In the genomic region with DNA sequence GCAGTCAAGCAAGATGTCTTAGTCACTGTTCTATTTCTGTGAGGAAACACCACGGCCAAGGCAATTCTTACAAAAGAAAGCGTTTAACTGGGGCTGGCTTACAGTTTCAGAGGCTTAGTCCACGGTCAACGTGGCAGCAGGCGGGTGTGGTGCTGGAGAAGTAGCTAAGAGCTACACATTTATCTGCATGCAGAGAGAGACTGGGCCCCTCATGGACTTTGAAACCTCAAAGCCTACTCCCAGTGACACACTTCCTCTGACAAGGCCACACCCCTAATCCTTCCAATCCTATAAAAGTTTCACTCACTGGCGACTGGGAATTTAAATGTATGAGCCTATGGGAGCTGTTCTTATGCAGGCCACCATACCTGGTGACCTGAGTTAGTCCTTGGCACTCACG, we compare ENCODE assay signal across 20 mouse cellular contexts. TPM values are rescaled to one million over a fixed set of nuclear protein-coding genes. Genes with fewer than 3 reads are reported as not detected.
DNase-seq lines count a peak whose midpoint lies in the region; ATAC-seq lines count a peak whose summit lies in the region.
"Had no signal": no experiment of that assay in that cellular context is flagged by ENCODE, and none has a peak within 500 bp of the region (broad histone marks: within the 10 kb centered on the region; RNA-seq: fewer than 3 reads in every experiment).

No protein-coding gene starts in this region.

- no peak overlapping the region for H3K27ac ChIP-seq in liver, embryonic 11.5 days (ENCODE audit: low read depth, low read length)
- H3K27ac ChIP-seq in liver, embryonic 13.5 days: no peak overlapping the region
- H3K27ac ChIP-seq in stomach, embryonic 15.5 days: 0 out of 2 replicates have a peak overlapping the region, but pooled peaks have one; percentile 26
- H3K27ac ChIP-seq: embryonic facial prominence, embryonic 13.5 days; forebrain, embryonic 15.5 days; heart, adult 2 months; heart, embryonic 15.5 days; hindbrain, embryonic 13.5 days had no signal

- WGBS in liver, embryonic 11.5 days: 71% methylated on average over 7 of the region's 7 CpGs
- 52% methylated on average over 7 of the region's 7 CpGs for WGBS in liver, embryonic 13.5 days (ENCODE audit: insufficient replicate concordance)
- 78% methylated on average over 7 of the region's 7 CpGs for WGBS in stomach, embryonic 15.5 days

- H3K36me3 ChIP-seq in liver, embryonic 11.5 days (ENCODE audit: control insufficient read depth, insufficient read depth, low read length): no peaks in the 10 kb centered on the region; the same call in 1 of the 2 replicates
- peaks cover 62% of the 10 kb centered on the region for H3K36me3 ChIP-seq in liver, embryonic 13.5 days
- no peaks in the 10 kb centered on the region for H3K36me3 ChIP-seq in stomach, embryonic 15.5 days
- H3K36me3 ChIP-seq: forebrain, embryonic 15.5 days; heart, embryonic 15.5 days had no signal

- no peak overlapping the region for H3K4me2 ChIP-seq in liver, embryonic 11.5 days
- H3K4me2 ChIP-seq in liver, embryonic 13.5 days: no peak overlapping the region
- H3K4me2 ChIP-seq in stomach, embryonic 15.5 days: no peak overlapping the region
- H3K4me2 ChIP-seq: embryonic facial prominence, embryonic 13.5 days; forebrain, embryonic 15.5 days; heart, embryonic 11.5 days; heart, embryonic 15.5 days; hindbrain, embryonic 13.5 days had no signal

- intact Hi-C loops in gastrocnemius, postnatal 14 days (cut with DNase I; ENCODE audit: low total_unique reads): no loop called here

- ATAC-seq in liver, embryonic 11.5 days (replicated peaks; ENCODE audit: low FRiP score): 0 out of 2 replicates have a peak, but pooled peaks have one; percentile 46
- ATAC-seq in liver, embryonic 13.5 days (ENCODE audit: low read depth): peak; percentile 56; the same call in 1 of the 2 replicates
- no peak for ATAC-seq in stomach, embryonic 15.5 days (ENCODE audit: insufficient read depth, low FRiP score, low read depth)
- ATAC-seq in erythroblast, adult 5-6 weeks (replicated peaks; ENCODE audit: low FRiP score, poor library complexity, severe bottlenecking): no peak
- ATAC-seq: activated CD4-positive, CD25-positive, alpha-beta regulatory T cell, adult 4 months; forebrain, embryonic 15.5 days; Patski had no signal

- peaks cover 11% of the 10 kb centered on the region for H3K4me1 ChIP-seq in liver, embryonic 11.5 days (replicated peaks; ENCODE audit: control insufficient read depth, insufficient read depth, low read length)
- peaks cover 35% of the 10 kb centered on the region for H3K4me1 ChIP-seq in liver, embryonic 13.5 days (replicated peaks)
- no peaks in the 10 kb centered on the region; the same call in 1 of the 2 replicates for H3K4me1 ChIP-seq in stomach, embryonic 15.5 days
- H3K4me1 ChIP-seq: forebrain, embryonic 15.5 days; hindbrain, embryonic 13.5 days had no signal

- DNase-seq in liver, embryonic 11.5 days (ENCODE audit: low spot score): no peak
- DNase-seq in liver: no peak
- no peak for DNase-seq in liver, embryonic 13.5 days
- no peak for DNase-seq in thymus, postnatal 14 days
- no peak for DNase-seq in gastrocnemius, postnatal 14 days
- DNase-seq: adrenal gland, postnatal 14 days; cerebellum, adult 11-12 months; cerebellum, adult 9-10 months; cerebellum, postnatal 36 days; heart, adult 2 months; heart, postnatal 14 days had no signal

- no peaks in the 10 kb centered on the region for H3K27me3 ChIP-seq in liver, embryonic 11.5 days (replicated peaks; ENCODE audit: control insufficient read depth, insufficient read depth, low read length)
- no peaks in the 10 kb centered on the region for H3K27me3 ChIP-seq in liver, embryonic 13.5 days
- no peaks in the 10 kb centered on the region for H3K27me3 ChIP-seq in stomach, embryonic 15.5 days (replicated peaks)
- H3K27me3 ChIP-seq: embryonic facial prominence, embryonic 13.5 days; forebrain, embryonic 15.5 days; heart, embryonic 15.5 days; hindbrain, embryonic 13.5 days; Patski had no signal

- no peaks in the 10 kb centered on the region for H3K9me3 ChIP-seq in liver, embryonic 11.5 days (ENCODE audit: control insufficient read depth, low read length)
- no peaks in the 10 kb centered on the region for H3K9me3 ChIP-seq in liver, embryonic 13.5 days (replicated peaks)
- H3K9me3 ChIP-seq in stomach, embryonic 15.5 days: no peaks in the 10 kb centered on the region
- H3K9me3 ChIP-seq: embryonic facial prominence, embryonic 13.5 days; forebrain, embryonic 15.5 days; heart, embryonic 15.5 days; hindbrain, embryonic 13.5 days had no signal

- no peak overlapping the region for H3K4me3 ChIP-seq in liver, embryonic 11.5 days (ENCODE audit: low read depth, low read length)
- H3K4me3 ChIP-seq in liver, embryonic 13.5 days (replicated peaks): no peak overlapping the region
- H3K4me3 ChIP-seq in stomach, embryonic 15.5 days (replicated peaks): no peak overlapping the region
- H3K4me3 ChIP-seq: embryonic facial prominence, embryonic 13.5 days; forebrain, embryonic 15.5 days; heart, adult 2 months; heart, embryonic 15.5 days; hindbrain, embryonic 13.5 days had no signal

- no peak overlapping the region for H3K9ac ChIP-seq in liver, embryonic 11.5 days (ENCODE audit: low read depth, low read length)
- H3K9ac ChIP-seq in liver, embryonic 13.5 days: no peak overlapping the region
- H3K9ac ChIP-seq in stomach, embryonic 15.5 days: no peak overlapping the region
- H3K9ac ChIP-seq: embryonic facial prominence, embryonic 13.5 days; forebrain, embryonic 15.5 days; heart, embryonic 15.5 days; hindbrain, embryonic 13.5 days had no signal

RNA-seq across cellular contexts. Expression of gene Ttc7, which starts 13.1 kb away (rescaled TPM):
- polyA plus RNA-seq in liver, embryonic 11.5 days (2014; fragmentation: Nextera tagmentation; extraction: Ambion mirVana): 14.1 and 14.3 TPM in 2 replicates
- 9.5 and 11.0 TPM in 2 replicates for polyA plus RNA-seq in liver, embryonic 13.5 days (2015; fragmentation: Nextera tagmentation; extraction: Ambion mirVana)
- 12.2 and 13.1 TPM in 2 replicates for polyA plus RNA-seq in stomach, embryonic 15.5 days (2015; fragmentation: Nextera tagmentation; extraction: Ambion mirVana)
- 17.9 and 19.0 TPM in 2 replicates for total RNA-seq in erythroblast, adult 5-6 weeks (2015; ENCODE audit: low replicate concordance)
- 16.3 and 35.7 TPM in 2 replicates for total RNA-seq in erythroblast, adult 5-6 weeks (2017; ENCODE audit: low replicate concordance)
- total RNA-seq in gastrocnemius, postnatal 14 days (2021): 10 to 100 TPM; 13.2 to 14.5 TPM

RNA-seq across cellular contexts. Expression of gene Mcfd2, which starts 30.0 kb away (rescaled TPM):
- polyA plus RNA-seq in liver, embryonic 11.5 days (2014; fragmentation: Nextera tagmentation; extraction: Ambion mirVana): 71.9 and 76.9 TPM in 2 replicates
- 50.2 and 53.9 TPM in 2 replicates for polyA plus RNA-seq in liver, embryonic 13.5 days (2015; fragmentation: Nextera tagmentation; extraction: Ambion mirVana)
- polyA plus RNA-seq in stomach, embryonic 15.5 days (2015; fragmentation: Nextera tagmentation; extraction: Ambion mirVana): 130 and 142 TPM in 2 replicates
- 7.5 and 14.2 TPM in 2 replicates for total RNA-seq in erythroblast, adult 5-6 weeks (2015; ENCODE audit: low replicate concordance)
- 12.3 and 15.8 TPM in 2 replicates for total RNA-seq in erythroblast, adult 5-6 weeks (2017; ENCODE audit: low replicate concordance)
- 10 to 100 TPM; 19.0 to 20.9 TPM for total RNA-seq in gastrocnemius, postnatal 14 days (2021)

Comparison
In these comparisons a context has a peak if more than half of its experiments do, and no peak if none do; other contexts are left out.
1. ATAC-seq: peak in liver, embryonic 11.5 days (single experiment) and liver, embryonic 13.5 days (single experiment); none in stomach, embryonic 15.5 days (single experiment) and erythroblast, adult 5-6 weeks (single experiment).